Mouse (Mus musculus) limb, embryonic 15.5 days (tissue): ENCODE measurements around the gene Gpr4. TPM values are rescaled to one million over a fixed set of nuclear protein-coding genes. Genes with fewer than 3 reads are reported as not detected.

Source experiments
- ATAC-seq: fragments of 200-750 bp; cut with Nextera tagmentation; 2 replicates; pipeline ENCODE4 v1.8.0; 2017; ENCODE audit warnings: low read depth, moderate TSS enrichment; ENCODE audit not compliant: insufficient number of reproducible peaks, low FRiP score, low TSS enrichment
- H3K27ac ChIP-seq: fragments of 300-500 bp; sonication (generic); 2 replicates; pipeline ENCODE4 v1.5.1; 2015; ENCODE audit warnings: moderate library complexity, mild to moderate bottlenecking, inconsistent platforms
- H3K27me3 ChIP-seq: fragments of 300-500 bp; sonication (generic); 2 replicates; pipeline ENCODE4 v1.6.1; 2015; ENCODE audit warnings: inconsistent platforms
- H3K36me3 ChIP-seq: fragments of 300-500 bp; sonication (generic); 2 replicates; pipeline ENCODE4 v1.6.1; 2015; ENCODE audit warnings: inconsistent platforms
- H3K4me1 ChIP-seq: fragments of 300-500 bp; sonication (generic); 2 replicates; pipeline ENCODE4 v1.6.1; 2015; ENCODE audit warnings: inconsistent platforms
- H3K4me2 ChIP-seq: fragments of 300-500 bp; sonication (generic); 2 replicates; pipeline ENCODE4 v1.6.1; 2015; ENCODE audit warnings: mild to moderate bottlenecking, inconsistent platforms
- H3K4me3 ChIP-seq: fragments of 300-500 bp; sonication (generic); 2 replicates; pipeline ENCODE4 v1.5.1; 2015; ENCODE audit warnings: mild to moderate bottlenecking, inconsistent platforms
- H3K9ac ChIP-seq: fragments of 300-500 bp; sonication (generic); 2 replicates; pipeline ENCODE4 v1.6.1; 2015; ENCODE audit warnings: inconsistent platforms
- H3K9me3 ChIP-seq: fragments of 300-500 bp; sonication (generic); 2 replicates; pipeline ENCODE4 v1.6.1; 2016; ENCODE audit warnings: inconsistent platforms
- WGBS: fragments of 180-500 bp; shearing (Covaris S2); methylation state at CpG from one replicate; pipeline ENCODE4 v1.1.7; 2015; 5-methylcytosine and 5-hydroxymethylcytosine counted together
- polyA plus RNA-seq: library from polyadenylated mRNA; unstranded; fragments of >200 nt; fragmentation: Nextera tagmentation; extraction: Ambion mirVana; gene quantifications from 2 replicates; pipeline ENCODE4 v1.2.1, GENCODE M21; 2015

Gpr4 gene
- polyA plus RNA-seq, 1 experiment from 2014 or later = 3.0 TPM

GRCm38 (mm10) chr7:19217944-19218343 lies 5.6 kb downstream of the Gpr4 start:
- Histone ChIP-seq H3K4me1 (peaks cover 28% of the 10 kb centered on the region), H3K9ac (no peak overlapping the region), H3K27ac (no peak overlapping the region), H3K36me3 (peaks cover 11% of the 10 kb centered on the region; the same call in 1 of the 2 replicates), H3K27me3 (no peaks in the 10 kb centered on the region), H3K9me3 (no peaks in the 10 kb centered on the region), H3K4me3 (no peak overlapping the region), H3K4me2 (no peak overlapping the region)
- no peak for ATAC-seq
- WGBS = 0% methylated on average over 2 of the region's 3 CpGs

DNA sequence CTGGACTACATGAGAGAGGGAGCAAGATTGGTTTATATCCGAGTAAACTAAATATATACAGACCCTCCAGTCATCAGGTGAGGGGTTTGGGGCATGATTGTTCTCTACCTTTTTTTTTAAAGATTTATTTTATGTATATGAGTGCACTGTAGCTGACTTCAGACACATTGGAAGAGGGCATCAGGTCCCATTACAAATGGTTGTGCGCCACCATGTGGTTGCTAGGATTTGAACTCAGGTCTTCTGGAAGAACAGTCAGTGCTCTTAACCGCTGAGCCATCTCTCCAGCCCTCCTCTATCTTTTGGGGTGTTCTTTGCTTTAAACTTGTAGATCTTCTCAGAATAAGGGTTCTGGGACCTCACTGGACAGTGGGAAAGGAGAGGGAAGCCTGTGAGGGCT lies 7.7 kb downstream of the Gpr4 start:
- H3K27me3 ChIP-seq = no peaks in the 10 kb centered on the region
- peaks cover 15% of the 10 kb centered on the region for H3K36me3 ChIP-seq
- ATAC-seq = no peak
- no peak overlapping the region for H3K4me3 ChIP-seq
- H3K9me3 ChIP-seq = no peaks in the 10 kb centered on the region
- no peak overlapping the region for H3K27ac ChIP-seq
- peaks cover 20% of the 10 kb centered on the region for H3K4me1 ChIP-seq
- no peak overlapping the region for H3K4me2 ChIP-seq
- no peak overlapping the region for H3K9ac ChIP-seq
- 79% methylated on average over 3 of the region's 3 CpGs for whole genome bisulfite sequencing

DNA sequence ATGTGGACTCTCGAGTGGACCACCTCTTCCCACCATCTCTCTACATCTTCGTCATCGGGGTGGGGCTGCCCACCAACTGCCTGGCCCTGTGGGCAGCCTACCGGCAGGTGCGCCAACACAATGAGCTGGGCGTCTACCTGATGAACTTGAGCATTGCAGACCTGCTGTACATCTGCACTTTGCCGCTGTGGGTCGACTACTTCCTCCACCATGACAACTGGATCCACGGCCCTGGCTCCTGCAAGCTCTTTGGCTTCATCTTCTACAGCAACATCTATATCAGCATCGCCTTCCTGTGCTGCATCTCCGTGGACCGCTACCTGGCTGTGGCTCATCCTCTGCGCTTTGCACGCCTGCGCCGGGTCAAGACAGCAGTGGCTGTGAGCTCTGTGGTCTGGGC lies 9.9 kb downstream of the Gpr4 start:
- Histone ChIP-seq H3K9ac (no peak overlapping the region), H3K4me2 (no peak overlapping the region), H3K27ac (no peak overlapping the region), H3K9me3 (no peaks in the 10 kb centered on the region), H3K4me1 (peaks cover 16% of the 10 kb centered on the region), H3K27me3 (no peaks in the 10 kb centered on the region), H3K36me3 (peaks cover 15% of the 10 kb centered on the region), H3K4me3 (no peak overlapping the region)
- ATAC-seq = no peak
- 93% methylated on average over 16 of the region's 16 CpGs for WGBS

- H3K27me3 ChIP-seq = no peaks in the 10 kb centered on the region
Observed at GRCm38 (mm10) chr7:19222875-19223274, 10.5 kb downstream of the Gpr4 start.

DNA sequence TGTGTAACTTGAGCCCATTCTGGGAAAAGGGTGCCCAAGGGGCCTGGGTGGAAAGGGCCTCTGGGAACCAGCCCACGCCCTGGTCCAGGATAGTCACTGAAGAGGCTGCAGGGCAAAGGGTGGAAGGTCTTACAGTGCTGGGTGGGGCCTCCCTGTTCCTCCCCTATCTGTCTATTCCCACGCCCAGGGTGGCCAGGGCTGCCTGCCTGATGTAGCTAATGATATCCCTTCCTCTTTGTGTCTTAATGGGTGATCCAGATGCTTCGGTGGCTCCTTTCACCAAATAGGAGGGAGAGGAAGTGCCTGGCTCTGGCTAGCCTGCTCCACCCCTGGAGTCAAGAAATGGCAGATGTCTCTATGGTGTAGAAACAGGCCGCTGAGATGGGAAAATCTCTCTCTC lies 12.6 kb downstream of the Gpr4 start:
- Histone ChIP-seq H3K4me2 (no peak overlapping the region), H3K36me3 (peaks cover 15% of the 10 kb centered on the region), H3K9ac (0 out of 2 replicates have a peak overlapping the region, but pooled peaks have one; percentile 4), H3K9me3 (no peaks in the 10 kb centered on the region), H3K4me1 (peaks cover 14% of the 10 kb centered on the region), H3K27me3 (no peaks in the 10 kb centered on the region), H3K4me3 (no peak overlapping the region), H3K27ac (no peak overlapping the region)
- ATAC-seq = no peak
- WGBS = 70% methylated on average over 4 of the region's 4 CpGs

More at GRCm38 (mm10) chr7:19222875-19223274, 10.5 kb downstream of the Gpr4 start:
- H3K4me2 ChIP-seq = no peak overlapping the region
- H3K36me3 ChIP-seq = peaks cover 15% of the 10 kb centered on the region
- 92% methylated on average over 14 of the region's 14 CpGs for WGBS
- H3K9me3 ChIP-seq = no peaks in the 10 kb centered on the region
- H3K4me1 ChIP-seq = peaks cover 12% of the 10 kb centered on the region
- ATAC-seq = no peak
- no peak overlapping the region for H3K4me3 ChIP-seq
- no peak overlapping the region for H3K9ac ChIP-seq
- no peak overlapping the region for H3K27ac ChIP-seq

- Histone ChIP-seq H3K27ac (peak overlapping the region; percentile 93), H3K27me3 (no peaks in the 10 kb centered on the region), H3K9me3 (no peaks in the 10 kb centered on the region), H3K4me2 (peak overlapping the region; percentile 64), H3K4me3 (peak overlapping the region; percentile 70), H3K36me3 (peaks cover 23% of the 10 kb centered on the region), H3K9ac (peak overlapping the region; percentile 63), H3K4me1 (peaks cover 15% of the 10 kb centered on the region)
- 18% methylated on average over 20 of the region's 20 CpGs for WGBS
- ATAC-seq = no peak
Observed at GRCm38 (mm10) chr7:19226817-19227797, 14.8 kb downstream of the Gpr4 start.

DNA sequence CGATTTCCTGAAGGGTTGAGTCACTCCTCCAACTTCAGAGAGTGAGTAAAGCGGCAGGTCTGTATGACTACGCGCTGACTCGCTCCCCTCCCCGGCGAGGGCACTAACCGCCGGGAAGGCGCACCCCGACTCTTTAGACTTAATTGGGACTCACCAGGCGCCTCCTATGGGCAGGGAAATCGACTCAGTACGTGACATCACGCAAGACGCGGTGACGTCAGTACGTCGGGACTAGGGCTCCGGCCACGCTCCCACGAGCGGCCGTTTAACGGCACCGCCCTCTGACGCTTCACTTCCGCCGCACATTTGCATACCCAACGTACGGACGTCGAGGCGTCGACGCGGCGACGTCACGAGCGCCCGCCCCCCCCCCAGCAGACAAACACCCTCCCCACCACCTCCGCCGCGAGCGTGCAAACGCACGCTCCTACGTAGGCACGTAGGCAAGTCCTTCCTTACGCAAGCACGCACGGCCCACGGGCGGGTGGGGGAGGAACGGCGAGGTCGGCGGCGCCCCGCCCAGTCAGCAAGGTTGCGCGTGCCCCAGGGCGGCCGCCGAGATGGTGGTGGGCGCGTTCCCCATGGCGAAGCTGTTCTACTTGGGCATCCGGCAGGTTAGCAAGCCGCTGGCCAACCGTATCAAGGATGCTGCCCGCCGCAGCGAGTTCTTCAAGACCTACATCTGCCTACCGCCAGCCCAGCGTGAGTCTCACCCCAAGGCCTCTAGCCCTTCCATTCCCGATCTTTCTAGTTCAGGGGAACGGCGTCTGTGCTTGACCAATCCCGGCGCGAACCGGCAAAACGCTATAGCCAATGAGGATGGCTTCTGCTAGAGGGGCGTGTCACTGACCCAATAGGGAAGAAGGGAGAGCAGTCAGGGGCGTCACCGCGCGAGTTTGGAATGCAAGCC lies 15.8 kb downstream of the Gpr4 start, which contains the start of gene Opa3:
Opa3 (plus strand) TSS at position 452 of the 910 bp plus-strand sequence.
- no peaks in the 10 kb centered on the region for H3K27me3 ChIP-seq
- H3K9ac ChIP-seq = peak within 1 kb of the TSS; percentile 63
- H3K4me2 ChIP-seq = peak within 1 kb of the TSS; percentile 71
- WGBS = under 1% methylated on average over 88 of the region's 91 CpGs
- peaks cover 16% of the 10 kb centered on the region for H3K4me1 ChIP-seq
- peaks cover 14% of the 10 kb centered on the region; the same call in 1 of the 2 replicates for H3K36me3 ChIP-seq
- ATAC-seq = peak; percentile 96
- peak within 1 kb of the TSS; percentile 99 for H3K27ac ChIP-seq
- no peaks in the 10 kb centered on the region for H3K9me3 ChIP-seq
- H3K4me3 ChIP-seq = peak within 1 kb of the TSS; percentile 70

DNA sequence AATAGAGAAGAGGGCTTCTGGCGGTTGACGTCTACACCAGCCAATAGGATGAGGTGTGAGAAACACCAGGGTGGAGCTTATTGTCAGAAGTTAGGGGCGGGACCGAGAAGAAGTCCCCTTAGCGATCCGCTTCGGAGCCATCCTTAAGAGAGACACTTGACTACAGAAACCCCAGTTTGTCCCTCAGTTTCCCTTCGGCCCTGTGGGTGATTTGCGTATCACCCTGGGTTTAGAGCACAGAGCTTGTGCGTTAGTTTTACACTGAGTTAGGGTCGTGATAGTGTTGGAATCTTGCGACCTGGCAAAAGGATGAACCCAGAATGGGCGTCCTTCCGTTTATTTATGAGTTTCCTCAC lies 16.4 kb downstream of the Gpr4 start:
- H3K36me3 ChIP-seq = peaks cover 14% of the 10 kb centered on the region; the same call in 1 of the 2 replicates
- under 1% methylated on average over 14 of the region's 14 CpGs for WGBS
- H3K27me3 ChIP-seq = no peaks in the 10 kb centered on the region
- H3K9ac ChIP-seq = peak overlapping the region; percentile 47
- no peak for ATAC-seq
- H3K4me1 ChIP-seq = peaks cover 16% of the 10 kb centered on the region
- no peaks in the 10 kb centered on the region for H3K9me3 ChIP-seq
- H3K4me2 ChIP-seq = peak overlapping the region; percentile 71
- peak overlapping the region; percentile 70 for H3K4me3 ChIP-seq
- H3K27ac ChIP-seq = peak overlapping the region; percentile 99

DNA sequence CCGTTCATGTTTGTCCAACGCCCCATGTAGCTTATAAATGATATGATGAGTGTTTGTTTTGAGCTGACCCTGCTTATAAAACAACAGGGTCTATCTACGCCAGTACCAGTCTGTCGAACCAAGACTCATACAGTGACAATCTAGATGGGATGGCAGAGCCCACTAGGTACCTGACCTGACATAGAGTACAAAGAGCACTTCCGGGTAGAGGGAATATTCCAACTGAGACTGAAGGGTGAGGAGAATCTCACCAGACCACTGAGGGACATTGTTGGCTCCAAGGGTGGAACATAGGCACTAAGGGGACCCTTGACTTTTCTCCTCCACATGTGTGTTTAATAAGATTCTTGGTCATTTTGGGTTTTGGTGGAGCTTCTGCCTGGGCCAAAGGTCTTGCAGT lies 17.1 kb downstream of the Gpr4 start:
- peak overlapping the region; percentile 99; the same call in 1 of the 2 replicates for H3K27ac ChIP-seq
- peak overlapping the region; percentile 70 for H3K4me3 ChIP-seq
- H3K4me1 ChIP-seq = peaks cover 16% of the 10 kb centered on the region
- no peaks in the 10 kb centered on the region for H3K9me3 ChIP-seq
- peak overlapping the region; percentile 47; the same call in 1 of the 2 replicates for H3K9ac ChIP-seq
- peaks cover 14% of the 10 kb centered on the region; the same call in 1 of the 2 replicates for H3K36me3 ChIP-seq
- H3K4me2 ChIP-seq = peak overlapping the region; percentile 71
- H3K27me3 ChIP-seq = no peaks in the 10 kb centered on the region
- WGBS = 36% methylated on average over 5 of the region's 5 CpGs
- no peak for ATAC-seq

DNA sequence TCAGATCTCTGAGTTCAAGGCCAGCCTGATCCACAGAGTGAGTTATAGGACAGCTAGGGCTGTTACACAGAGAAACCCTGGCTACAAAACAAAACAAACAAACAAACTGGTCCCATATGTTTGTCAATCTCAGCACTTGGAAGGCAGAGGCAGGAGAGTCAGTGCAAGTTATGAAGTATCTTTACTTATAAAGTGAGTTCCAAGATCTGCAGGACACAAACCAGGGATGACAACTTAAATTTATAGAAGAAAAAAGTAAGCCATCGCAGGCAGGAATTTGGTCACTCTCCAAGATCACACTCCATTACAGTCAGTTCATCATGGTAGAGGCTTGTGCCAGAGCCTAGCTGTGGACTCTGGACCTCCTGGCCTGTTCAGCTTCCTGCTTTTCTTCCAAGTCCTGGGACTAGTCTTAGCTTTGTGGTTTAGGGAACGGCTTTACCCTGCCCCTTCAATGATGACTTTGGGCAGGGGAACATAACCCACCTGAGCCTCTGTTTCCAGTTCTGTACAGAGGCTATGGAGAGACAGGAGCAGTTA lies 17.8 kb downstream of the Gpr4 start:
- no peak overlapping the region for H3K4me2 ChIP-seq
- H3K4me3 ChIP-seq = no peak overlapping the region
- ATAC-seq = no peak
- H3K9me3 ChIP-seq = no peaks in the 10 kb centered on the region
- H3K36me3 ChIP-seq = peaks cover 11% of the 10 kb centered on the region; the same call in 1 of the 2 replicates
- H3K27ac ChIP-seq = no peak overlapping the region
- H3K4me1 ChIP-seq = peaks cover 16% of the 10 kb centered on the region
- no peaks in the 10 kb centered on the region for H3K27me3 ChIP-seq
- WGBS = 91% methylated on average over 2 of the region's 2 CpGs
- H3K9ac ChIP-seq = no peak overlapping the region

GRCm38 (mm10) chr7:19230899-19231298 lies 18.6 kb downstream of the Gpr4 start:
- H3K27ac ChIP-seq = no peak overlapping the region
- no peaks in the 10 kb centered on the region for H3K9me3 ChIP-seq
- no peaks in the 10 kb centered on the region for H3K27me3 ChIP-seq
- 88% methylated on average over 5 of the region's 5 CpGs for WGBS
- peaks cover 16% of the 10 kb centered on the region for H3K4me1 ChIP-seq
- no peak for ATAC-seq
- peaks cover 11% of the 10 kb centered on the region; the same call in 1 of the 2 replicates for H3K36me3 ChIP-seq
- H3K4me2 ChIP-seq = no peak overlapping the region
- H3K4me3 ChIP-seq = no peak overlapping the region
- H3K9ac ChIP-seq = no peak overlapping the region
